Mouse (Mus musculus): ENCODE data around the gene Camkk2. TPM values are rescaled to one million over a fixed set of nuclear protein-coding genes. Genes with fewer than 3 reads are reported as not detected.

The Camkk2 gene
- total RNA-seq, 2 experiments from 2014 or later = 103 to 117 TPM

GRCm38 (mm10) chr5:122743880-122744422 is 35.3 kb downstream of the Camkk2 start:
- DNase-seq (ENCODE audit: low spot score in 2 of 2) = no peak

GRCm38 (mm10) chr5:122736761-122737160 is 42.4 kb downstream of the Camkk2 start:
- DNase-seq (ENCODE audit: low spot score in 2 of 2) = no peak

- no peak for DNase-seq (ENCODE audit: low spot score in 2 of 2)
These were observed 43.4 kb downstream of the Camkk2 start for GRCm38 (mm10) chr5:122735853-122736252.

- DNase-seq (ENCODE audit: low spot score in 2 of 2) = no peak
These were observed 45.3 kb downstream of the Camkk2 start for GRCm38 (mm10) chr5:122733881-122734280.

- no peak for DNase-seq (ENCODE audit: low spot score in 2 of 2)
These were observed 47.1 kb downstream of the Camkk2 start for GRCm38 (mm10) chr5:122731991-122732673.

- peak; percentile 57 to 65 for DNase-seq (ENCODE audit: low spot score in 2 of 2)
These were observed 47.9 kb downstream of the Camkk2 start for GRCm38 (mm10) chr5:122731321-122731720.

GRCm38 (mm10) chr5:122730776-122731175 is 48.4 kb downstream of the Camkk2 start:
- no peak for DNase-seq (ENCODE audit: low spot score in 2 of 2)

- no peak for DNase-seq (ENCODE audit: low spot score in 2 of 2)
These were observed 52.1 kb downstream of the Camkk2 start for GRCm38 (mm10) chr5:122727096-122727495.

GRCm38 (mm10) chr5:122726595-122726994 is 52.6 kb downstream of the Camkk2 start:
- DNase-seq (ENCODE audit: low spot score in 2 of 2) = no peak

GRCm38 (mm10) chr5:122726068-122726467 is 53.1 kb downstream of the Camkk2 start:
- DNase-seq (ENCODE audit: low spot score in 2 of 2) = peak; percentile 76 to 81

- DNase-seq (ENCODE audit: low spot score in 2 of 2) = no peak
These were observed 53.8 kb downstream of the Camkk2 start for GRCm38 (mm10) chr5:122725453-122725852.

GRCm38 (mm10) chr5:122719168-122719567 is 60.0 kb downstream of the Camkk2 start:
- no peak for DNase-seq (ENCODE audit: low spot score in 2 of 2)

- DNase-seq (ENCODE audit: low spot score in 2 of 2) = no peak
These were observed 60.8 kb downstream of the Camkk2 start for GRCm38 (mm10) chr5:122718400-122718799.

GRCm38 (mm10) chr5:122716793-122717192 is 62.4 kb downstream of the Camkk2 start:
- DNase-seq (ENCODE audit: low spot score in 2 of 2) = no peak

GRCm38 (mm10) chr5:122715723-122716122 is 63.5 kb downstream of the Camkk2 start:
- DNase-seq (ENCODE audit: low spot score in 2 of 2) = no peak

- no peak for DNase-seq (ENCODE audit: low spot score in 2 of 2)
These were observed 70.4 kb downstream of the Camkk2 start for GRCm38 (mm10) chr5:122708819-122709218.

GRCm38 (mm10) chr5:122707276-122708181 is 71.7 kb downstream of the Camkk2 start, which contains the start of gene P2rx4:
TSS of gene P2rx4 (plus strand) at chr5:122707544.
- peak; percentile 84 to 87 for DNase-seq (ENCODE audit: low spot score in 2 of 2)

GRCm38 (mm10) chr5:122706917-122707275 is 72.3 kb downstream of the Camkk2 start:
- no peak for DNase-seq (ENCODE audit: low spot score in 2 of 2)

GRCm38 (mm10) chr5:122705174-122705573 is 74.0 kb downstream of the Camkk2 start:
- no peak for DNase-seq (ENCODE audit: low spot score in 2 of 2)

- DNase-seq (ENCODE audit: low spot score in 2 of 2) = no peak
These were observed 74.6 kb downstream of the Camkk2 start for GRCm38 (mm10) chr5:122704571-122704970.

- DNase-seq (ENCODE audit: low spot score in 2 of 2) = no peak
These were observed 75.6 kb downstream of the Camkk2 start for GRCm38 (mm10) chr5:122703574-122703973.

- DNase-seq (ENCODE audit: low spot score in 2 of 2) = no peak
These were observed 77.1 kb downstream of the Camkk2 start for GRCm38 (mm10) chr5:122702156-122702555.
